Mouse (Mus musculus) layer of hippocampus, adult 6 months (tissue): ENCODE measurements around the gene Acat3. TPM values are rescaled to one million over a fixed set of nuclear protein-coding genes. Genes with fewer than 3 reads are reported as not detected.

Experiments
- long read RNA-seq, 2 experiments: library from polyadenylated mRNA; unstranded; transcript quantifications; one replicate each; pipeline ENCODE4 v2.0.0; 2019 to 2020
- polyA plus RNA-seq: library from polyadenylated mRNA; unstranded; fragments of <200 nt; fragmentation: Nextera tagmentation; gene quantifications from 2 replicates; pipeline ENCODE4 v1.2.3, GENCODE M21; 2021

Acat3 gene
- 3.1 and 4.7 TPM in 2 replicates for polyA plus RNA-seq
- long read RNA-seq, experiment 1, transcript Acat3-201 (9 exons, 2,123 nt): major isoform, 7 of 8 reads
- long read RNA-seq, experiment 1, partial matches to known transcripts: 0 of 8 reads
- long read RNA-seq, experiment 1, other reads (novel, unspliced or antisense): 1 of 8 reads
- long read RNA-seq, experiment 2, transcript Acat3-201 (9 exons, 2,123 nt): major isoform, 19 of 22 reads
- long read RNA-seq, experiment 2, partial matches to known transcripts: 2 of 22 reads
- long read RNA-seq, experiment 2, other reads (novel, unspliced or antisense): 1 of 22 reads

DNA sequence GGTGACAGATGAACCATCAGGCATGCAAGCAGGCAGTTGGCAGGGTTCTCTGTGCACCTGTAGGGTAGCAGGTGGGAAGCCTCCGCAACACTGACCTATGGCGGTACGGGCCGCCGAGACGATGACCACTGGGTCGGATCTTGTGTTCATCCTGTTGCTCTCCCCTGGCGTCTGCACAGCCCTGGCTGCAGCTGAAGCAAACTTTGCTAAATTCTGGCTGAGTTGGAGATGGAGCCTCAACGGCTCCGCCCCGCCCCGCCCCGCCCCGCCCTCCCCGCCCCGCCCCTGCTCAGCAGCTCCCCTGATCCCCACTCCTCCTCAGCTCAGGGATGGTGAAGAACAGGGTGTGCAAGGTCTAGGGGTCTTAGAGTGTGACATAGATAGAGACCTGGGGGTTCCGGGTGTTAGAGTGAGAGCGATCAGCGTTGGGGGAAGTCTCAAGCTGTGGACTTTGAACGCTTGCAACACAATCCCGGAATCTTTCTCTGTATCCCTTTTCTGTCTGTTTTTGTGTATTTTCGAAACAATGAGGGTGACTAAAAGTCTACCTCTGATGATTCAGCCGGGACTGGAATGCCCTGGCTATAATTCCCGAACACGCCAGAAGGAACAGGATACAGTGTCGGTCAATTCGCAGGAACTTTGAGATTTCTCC lies at the start of gene Acat3:
Gene Acat3 (minus strand): TSS at position 450 of the 655 bp plus-strand sequence.

GRCm38 (mm10) chr17:12960331-12960873 lies 20.0 kb upstream of the Acat3 start, which contains the start of gene Acat2:
Gene Acat2, minus strand, starts transcription at chr17:12960747.

GRCm38 (mm10) chr17:12915881-12916583 lies 24.4 kb downstream of the Acat3 start, which contains the start of gene Mrpl18:
Gene Mrpl18, minus strand, starts transcription at chr17:12916345.

DNA sequence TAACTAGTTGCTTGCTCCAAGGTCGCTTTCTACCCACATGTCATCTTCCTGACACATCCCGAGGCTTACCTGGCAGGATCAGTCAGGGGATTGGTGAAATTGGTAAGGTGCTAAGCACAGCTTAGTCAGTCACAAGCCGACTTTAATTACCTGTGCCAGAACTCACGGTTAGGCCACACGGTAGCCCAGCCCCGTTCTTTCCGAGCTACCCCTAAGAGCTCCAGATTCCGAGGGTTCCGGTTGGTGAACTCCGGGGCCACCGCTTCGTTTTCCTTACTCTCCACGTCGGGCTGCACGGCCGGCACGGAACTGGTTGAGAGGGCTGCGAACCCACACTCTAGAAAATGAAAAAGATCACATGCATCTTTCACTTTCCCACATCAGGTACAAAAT lies 24.9 kb downstream of the Acat3 start, which contains the start of gene Tcp1:
Gene Tcp1 (plus strand): TSS at position 214 of the 393 bp plus-strand sequence.

GRCm38 (mm10) chr17:12909361-12910280 lies 30.8 kb downstream of the Acat3 start, which contains the start of gene Pnldc1:
Gene Pnldc1, minus strand, starts transcription at chr17:12910230.

GRCm38 (mm10) chr17:12875734-12876133 lies 64.7 kb downstream of the Acat3 start, which contains the start of gene Mrgprh:
Gene Mrgprh, plus strand, starts transcription at chr17:12876034.

Other genes starting within 250 kb of the Acat3 start
- 2.6 and 3.0 TPM in 2 replicates for gene Igf2r, start 170.9 kb downstream of the Acat3 start, polyA plus RNA-seq
- 28.0 and 35.5 TPM in 2 replicates for gene Mas1, start 72.5 kb downstream of the Acat3 start, polyA plus RNA-seq
- gene Mrgprh, start 64.6 kb downstream of the Acat3 start, polyA plus RNA-seq: not detected in 2 replicates
- 0.31 and 0.90 TPM in 2 replicates for gene Pnldc1, start 30.4 kb downstream of the Acat3 start, polyA plus RNA-seq
- gene Tcp1, start 24.9 kb downstream of the Acat3 start, polyA plus RNA-seq: 191 and 205 TPM in 2 replicates
- 140 and 143 TPM in 2 replicates for gene Mrpl18, start 24.3 kb downstream of the Acat3 start, polyA plus RNA-seq
- 36.6 and 45.0 TPM in 2 replicates for gene Acat2, start 20.1 kb upstream of the Acat3 start, polyA plus RNA-seq
- gene Wtap, start 53.6 kb upstream of the Acat3 start, polyA plus RNA-seq: 52.3 and 72.0 TPM in 2 replicates
- 249 and 282 TPM in 2 replicates for gene Sod2, start 66.2 kb upstream of the Acat3 start, polyA plus RNA-seq
- not detected in 2 replicates for gene Gpr31b, start 111.7 kb upstream of the Acat3 start, polyA plus RNA-seq
- 0.14 and 0.31 TPM in 2 replicates for gene Tcp10b, start 120.5 kb upstream of the Acat3 start, polyA plus RNA-seq
- gene Unc93a, start 191.2 kb upstream of the Acat3 start, polyA plus RNA-seq: 0.06 TPM in 1 of 2 replicates, not detected in the other